Mouse (Mus musculus) intestine, postnatal 0 days (tissue): ENCODE measurements around the gene Fsd1. TPM values are rescaled to one million over a fixed set of nuclear protein-coding genes. Genes with fewer than 3 reads are reported as not detected.
A peak's percentile ranks its signal among the peaks of the same experiment; 100 is the strongest.

Source experiments
- ATAC-seq: fragments of 200-750 bp; cut with Nextera tagmentation; 2 replicates; pipeline ENCODE4 v1.8.0; 2017; ENCODE audit warnings: mild to moderate bottlenecking, moderate TSS enrichment, moderate library complexity
- H3K27ac ChIP-seq: fragments of 300-500 bp; sonication (generic); 2 replicates; pipeline ENCODE4 v1.5.1; 2014; ENCODE audit warnings: mild to moderate bottlenecking, low read depth, low read length, moderate library complexity
- H3K27me3 ChIP-seq: fragments of 300-500 bp; sonication (generic); replicated peaks from 2 replicates; pipeline ENCODE4 v1.6.1; 2014; ENCODE audit warnings: low read length, mixed read lengths; ENCODE audit not compliant: control insufficient read depth, insufficient read depth
- H3K36me3 ChIP-seq: fragments of 300-500 bp; sonication (generic); 2 replicates; pipeline ENCODE4 v1.6.1; 2014; ENCODE audit warnings: mild to moderate bottlenecking, moderate library complexity; ENCODE audit not compliant: control insufficient read depth, insufficient read depth
- H3K4me1 ChIP-seq: fragments of 300-500 bp; sonication (generic); replicated peaks from 2 replicates; pipeline ENCODE4 v1.6.1; 2014; ENCODE audit warnings: antibody characterized with exemption, low read length, mixed read lengths; ENCODE audit not compliant: control insufficient read depth, insufficient read depth
- H3K4me2 ChIP-seq: fragments of 300-500 bp; sonication (generic); replicated peaks from 2 replicates; pipeline ENCODE4 v1.6.1; 2014; ENCODE audit warnings: low read depth, mild to moderate bottlenecking, moderate library complexity
- H3K4me3 ChIP-seq: fragments of 300-500 bp; sonication (generic); 2 replicates; pipeline ENCODE4 v1.5.1; 2014; ENCODE audit warnings: low read depth, low read length
- H3K9ac ChIP-seq: fragments of 300-500 bp; sonication (generic); 2 replicates; pipeline ENCODE4 v1.6.1; 2014; ENCODE audit warnings: mild to moderate bottlenecking, low read depth, low read length
- H3K9me3 ChIP-seq: fragments of 300-500 bp; sonication (generic); 2 replicates; pipeline ENCODE4 v1.6.1; 2016; ENCODE audit warnings: mixed run types; ENCODE audit not compliant: control insufficient read depth
- CTCF ChIP-seq: sonication (generic); IDR thresholded peaks from 2 replicates; pipeline ENCODE4 v1.5.1; 2016; ENCODE audit warnings: low read depth, mild to moderate bottlenecking, control low read depth, antibody characterized with exemption, moderate library complexity
- WGBS: fragments of 180-500 bp; shearing (Covaris S2); extraction: QIAGEN DNeasy Blood & Tissue Kit; methylation state at CpG from one replicate; pipeline ENCODE4 v1.1.7; 2014; 5-methylcytosine and 5-hydroxymethylcytosine counted together
- polyA plus RNA-seq: library from polyadenylated mRNA; unstranded; fragments of >200 nt; fragmentation: Nextera tagmentation; extraction: Ambion mirVana; gene quantifications from 2 replicates; pipeline ENCODE4 v1.2.1, GENCODE M21; 2015

The Fsd1 gene
- polyA plus RNA-seq, 1 experiment from 2014 or later = 3.6 TPM

DNA sequence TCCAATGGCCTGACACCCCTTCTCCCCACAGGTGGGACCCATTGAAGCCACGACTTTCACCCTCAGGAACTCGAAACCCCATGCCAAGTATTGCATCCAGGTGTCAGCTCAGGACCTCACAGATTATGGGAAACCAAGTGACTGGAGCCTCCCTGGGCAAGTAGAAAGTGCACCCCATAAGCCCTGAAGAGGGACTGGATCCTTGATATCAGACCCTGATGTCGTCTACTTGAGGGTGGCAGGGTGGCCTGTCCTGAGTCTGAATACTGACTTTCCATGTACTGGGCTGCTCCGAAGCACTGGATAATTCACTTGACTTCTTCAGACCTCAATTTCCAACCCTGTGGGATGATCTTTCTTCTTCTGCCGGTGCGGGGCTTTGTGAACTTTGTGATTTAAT lies 29.7 kb upstream of the Fsd1 start:
- WGBS = 39% methylated on average over 6 of the region's 6 CpGs
- Histone ChIP-seq H3K4me2 (peak overlapping the region; percentile 67), H3K36me3 (peaks cover 9% of the 10 kb centered on the region; the same call in 1 of the 2 replicates), H3K9me3 (no peaks in the 10 kb centered on the region), H3K4me1 (0 out of 2 replicates have a peak, but pooled peaks cover 2% of the 10 kb centered on the region), H3K27ac (no peak overlapping the region), H3K9ac (no peak overlapping the region), H3K4me3 (peak overlapping the region; percentile 39; the same call in 1 of the 2 replicates), H3K27me3 (0 out of 2 replicates have a peak, but pooled peaks cover 10% of the 10 kb centered on the region)
- no peak for TF ChIP-seq CTCF
- no peak for ATAC-seq

DNA sequence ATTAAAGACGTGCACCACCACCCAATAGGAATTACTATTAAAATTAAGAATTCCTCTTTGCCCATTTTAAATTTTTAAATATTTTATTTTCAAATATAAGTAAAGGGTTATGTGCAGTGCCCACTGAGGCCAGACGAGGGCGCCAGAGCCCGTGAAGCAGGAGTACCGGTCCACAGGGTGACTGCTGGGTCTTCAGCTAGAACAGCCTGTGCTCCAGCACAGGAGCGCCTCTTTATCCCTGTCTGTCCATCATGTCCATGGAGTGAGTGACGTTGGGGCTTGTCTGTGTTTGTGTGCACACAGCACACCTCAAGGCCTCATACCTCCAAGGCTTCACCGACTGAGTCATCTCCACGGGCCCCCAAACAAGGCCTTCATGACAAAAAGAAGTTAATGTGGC lies 29.1 kb upstream of the Fsd1 start:
- 0 out of 2 replicates have a peak, but pooled peaks cover 2% of the 10 kb centered on the region for H3K4me1 ChIP-seq
- ATAC-seq = no peak
- no peak overlapping the region for H3K27ac ChIP-seq
- H3K27me3 ChIP-seq = 0 out of 2 replicates have a peak, but pooled peaks cover 10% of the 10 kb centered on the region
- no peak overlapping the region for H3K9ac ChIP-seq
- no peaks in the 10 kb centered on the region for H3K9me3 ChIP-seq
- TF ChIP-seq CTCF = peak; percentile 91
- H3K4me2 ChIP-seq = peak overlapping the region; percentile 67; the same call in 1 of the 2 replicates
- 15% methylated on average over 9 of the region's 9 CpGs for WGBS
- peaks cover 15% of the 10 kb centered on the region for H3K36me3 ChIP-seq
- no peak overlapping the region for H3K4me3 ChIP-seq

DNA sequence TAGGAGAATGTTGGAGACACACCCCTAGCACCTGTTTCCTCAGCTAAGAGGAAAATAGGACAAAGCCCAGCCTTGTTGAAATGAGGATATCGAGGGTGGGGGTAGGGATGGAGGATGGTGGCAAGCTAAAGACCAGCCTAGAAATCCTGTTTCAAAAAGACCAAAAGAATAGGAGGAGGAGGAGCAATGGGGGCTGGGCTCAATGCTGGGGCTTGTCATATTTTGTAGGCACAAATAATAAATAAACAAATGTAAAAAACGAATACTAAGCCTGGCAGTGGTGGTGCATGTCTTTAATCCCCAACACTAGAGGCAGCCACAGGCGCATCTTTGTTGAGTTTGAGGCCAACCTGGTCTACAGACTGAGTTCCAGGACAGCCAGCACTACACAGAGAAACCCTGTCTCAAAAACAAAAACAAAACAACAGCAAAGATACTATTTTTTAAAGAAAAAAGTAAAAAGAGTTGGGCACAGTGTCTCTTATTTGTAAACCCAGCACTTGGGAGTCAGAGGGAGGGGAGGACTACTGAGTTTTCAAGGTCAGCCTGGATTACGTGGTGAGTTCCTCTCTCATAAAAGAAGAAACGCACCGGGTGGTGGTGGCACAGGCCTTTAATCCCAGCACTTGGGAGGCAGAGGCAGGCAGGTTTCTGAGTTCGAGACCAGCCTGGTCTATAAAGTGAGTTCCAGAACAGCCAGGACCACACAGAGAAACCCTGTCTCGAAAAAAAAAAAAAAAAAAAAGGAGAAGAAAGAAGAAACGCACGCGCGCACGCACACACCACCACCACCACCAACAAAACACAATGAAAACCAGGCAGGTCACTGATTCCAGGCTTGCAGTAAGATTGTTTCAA lies 28.4 kb upstream of the Fsd1 start:
- H3K4me3 ChIP-seq = no peak overlapping the region
- peaks cover 18% of the 10 kb centered on the region for H3K36me3 ChIP-seq
- 0 out of 2 replicates have a peak, but pooled peaks cover 10% of the 10 kb centered on the region for H3K27me3 ChIP-seq
- no peak overlapping the region; the same call in 1 of the 2 replicates for H3K9ac ChIP-seq
- TF ChIP-seq CTCF = no peak
- peak overlapping the region; percentile 57 for H3K4me2 ChIP-seq
- 0 out of 2 replicates have a peak, but pooled peaks cover 2% of the 10 kb centered on the region for H3K4me1 ChIP-seq
- ATAC-seq = no peak
- 65% methylated on average over 13 of the region's 13 CpGs for WGBS
- H3K9me3 ChIP-seq = no peaks in the 10 kb centered on the region
- H3K27ac ChIP-seq = no peak overlapping the region

DNA sequence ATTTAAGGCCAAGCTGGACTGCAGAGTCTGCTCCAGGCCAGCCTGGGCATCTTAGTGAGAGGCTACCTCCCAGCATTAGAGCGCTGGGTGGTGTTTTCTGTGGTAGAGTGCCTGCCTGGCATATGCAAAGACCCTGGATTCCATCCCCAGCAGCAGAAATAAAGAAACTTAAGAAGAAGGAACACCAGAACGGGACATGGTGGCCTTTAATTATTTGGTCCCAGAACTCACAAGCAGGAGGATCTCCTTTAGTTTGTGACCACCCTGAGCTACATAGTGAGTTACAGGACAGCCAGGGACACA lies 27.8 kb upstream of the Fsd1 start:
- Histone ChIP-seq H3K9me3 (no peaks in the 10 kb centered on the region), H3K27ac (no peak overlapping the region; the same call in 1 of the 2 replicates), H3K4me1 (0 out of 2 replicates have a peak, but pooled peaks cover 2% of the 10 kb centered on the region), H3K9ac (no peak overlapping the region; the same call in 1 of the 2 replicates), H3K27me3 (0 out of 2 replicates have a peak, but pooled peaks cover 10% of the 10 kb centered on the region), H3K4me3 (peak overlapping the region; percentile 54), H3K4me2 (peak overlapping the region; percentile 57), H3K36me3 (peaks cover 18% of the 10 kb centered on the region)
- ATAC-seq = no peak
- 28% methylated on average over 2 of the region's 2 CpGs for WGBS
- TF ChIP-seq CTCF = no peak

DNA sequence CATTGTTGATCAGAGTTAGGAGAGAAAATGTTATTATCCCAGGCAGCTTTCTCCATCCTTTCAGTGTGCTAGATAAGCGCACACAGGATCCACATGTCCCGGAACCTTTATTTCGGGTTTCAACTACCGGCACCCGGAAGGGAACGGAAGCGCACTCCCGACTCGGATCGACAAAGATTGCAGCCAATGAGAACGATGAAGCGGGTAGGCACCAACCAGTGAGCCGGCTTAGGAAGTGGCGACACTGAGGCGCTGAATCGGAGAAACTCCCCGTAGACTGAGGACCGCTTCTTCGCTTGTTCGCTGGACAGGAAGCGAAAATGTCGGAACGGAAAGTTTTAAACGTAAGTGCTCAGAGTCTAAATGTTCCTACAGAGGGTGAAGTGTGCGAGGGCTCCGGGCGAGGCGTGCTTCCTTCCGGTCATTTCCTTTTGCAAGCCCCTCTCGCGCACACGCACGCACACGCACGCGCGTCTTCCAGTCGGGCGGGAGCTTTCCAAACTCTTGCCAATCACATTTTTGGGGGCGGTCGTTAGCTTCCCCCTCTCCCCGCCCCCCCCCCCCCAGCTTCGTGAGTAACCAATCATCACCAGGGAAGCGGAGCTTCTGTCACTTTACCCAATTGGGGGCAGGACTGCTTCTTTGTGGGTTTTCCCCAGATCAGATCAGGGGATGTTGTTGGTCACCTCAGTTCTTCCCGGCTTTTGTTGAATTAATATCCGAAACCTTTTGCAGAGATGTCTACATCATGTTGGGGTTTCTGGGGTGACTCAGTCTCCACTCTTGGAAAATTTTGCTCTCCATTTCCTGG lies 27.2 kb upstream of the Fsd1 start, which contains the start of gene Yju2:
TSS of gene Yju2 (plus strand) at position 182 of the 811 bp plus-strand sequence.
- peak within 1 kb of the TSS; percentile 87 for H3K27ac ChIP-seq
- H3K9me3 ChIP-seq = no peaks in the 10 kb centered on the region
- peaks cover 20% of the 10 kb centered on the region for H3K36me3 ChIP-seq
- peak; percentile 20; the same call in 1 of the 2 replicates for TF ChIP-seq CTCF
- peak within 1 kb of the TSS; percentile 57 for H3K4me2 ChIP-seq
- WGBS = under 1% methylated on average over 46 of the region's 46 CpGs
- 0 out of 2 replicates have a peak, but pooled peaks cover 10% of the 10 kb centered on the region for H3K27me3 ChIP-seq
- H3K9ac ChIP-seq = peak within 1 kb of the TSS; percentile 34
- H3K4me1 ChIP-seq = 0 out of 2 replicates have a peak, but pooled peaks cover 2% of the 10 kb centered on the region
- peak within 1 kb of the TSS; percentile 54 for H3K4me3 ChIP-seq
- ATAC-seq = peak; percentile 96
